Mouse (Mus musculus) G1E (cell line): ENCODE data around the gene Prune1.

ENCODE experiments used
- CTCF ChIP-seq: IDR thresholded peaks from 2 replicates; pipeline ENCODE4 v1.5.1; 2012; ENCODE audit warnings: low read depth, low read length, inconsistent platforms, mixed read lengths
- GATA1 ChIP-seq: IDR thresholded peaks from 2 replicates; pipeline ENCODE4 v1.6.1; 2012; ENCODE audit warnings: borderline replicate concordance, low read length, inconsistent platforms, mixed read lengths
- GATA2 ChIP-seq: IDR thresholded peaks from 2 replicates; pipeline ENCODE4 v1.6.1; 2012; ENCODE audit warnings: low read depth, low read length, inconsistent platforms, borderline replicate concordance
- POLR2AphosphoS5 ChIP-seq: IDR thresholded peaks from 2 replicates; pipeline ENCODE4 v1.6.1; 2012; ENCODE audit warnings: low read depth, low read length, inconsistent platforms; ENCODE audit not compliant: insufficient replicate concordance
- TAL1 ChIP-seq: conservative IDR thresholded peaks from 2 replicates; pipeline ENCODE4 v1.6.1; 2012; ENCODE audit warnings: low read depth, low read length, inconsistent platforms, mixed read lengths

- TF ChIP-seq CTCF (no peak), GATA1 (no peak), TAL1 (no peak), POLR2AphosphoS5 (no peak), GATA2 (no peak)
Observed at GRCm38 (mm10) chr3:95315094-95315843, 33.4 kb upstream of the Prune1 start.
